Mouse (Mus musculus) testis, adult 2 months (tissue): ENCODE measurements at regions not wholly inside any gene's neighbourhood (a gene's known extent, or its start where the extent isn't known, plus 50 kb on each side); places are given as distances from the start of the nearest gene placed in this dataset.

Experiments used
- H3K27ac ChIP-seq: fragments of 200-500 bp; 2 replicates; pipeline ENCODE4 v1.5.1; 2012; ENCODE audit warnings: low read depth, low read length; ENCODE audit not compliant: control insufficient read depth, insufficient read depth
- H3K27me3 ChIP-seq: fragments of 200-500 bp; 2 replicates; pipeline ENCODE4 v1.6.1; 2012; ENCODE audit warnings: mild to moderate bottlenecking, low read length, moderate library complexity; ENCODE audit not compliant: control insufficient read depth, insufficient read depth
- H3K36me3 ChIP-seq: fragments of 200-500 bp; 2 replicates; pipeline ENCODE4 v1.6.1; 2012; ENCODE audit warnings: mild to moderate bottlenecking, low read length; ENCODE audit not compliant: control insufficient read depth, insufficient read depth
- H3K4me1 ChIP-seq: fragments of 200-500 bp; 2 replicates; pipeline ENCODE4 v1.6.1; 2012; ENCODE audit warnings: low read length; ENCODE audit not compliant: control insufficient read depth, insufficient read depth
- H3K4me3 ChIP-seq: fragments of 200-500 bp; 2 replicates; pipeline ENCODE4 v1.5.1; 2012; ENCODE audit warnings: low read depth, mild to moderate bottlenecking, low read length, moderate library complexity, mixed read lengths; ENCODE audit not compliant: control insufficient read depth
- CTCF ChIP-seq: fragments of 200-500 bp; IDR thresholded peaks from 2 replicates; pipeline ENCODE4 v1.5.1; 2012; ENCODE audit warnings: low read depth, mild to moderate bottlenecking, inconsistent platforms, low read length, moderate library complexity; ENCODE audit not compliant: control insufficient read depth, insufficient read depth, insufficient replicate concordance
- POLR2A ChIP-seq: fragments of 200-500 bp; IDR thresholded peaks from 2 replicates; pipeline ENCODE4 v1.6.1; 2012; ENCODE audit warnings: low read depth, mild to moderate bottlenecking, inconsistent platforms, low read length, moderate library complexity; ENCODE audit not compliant: control insufficient read depth

DNA sequence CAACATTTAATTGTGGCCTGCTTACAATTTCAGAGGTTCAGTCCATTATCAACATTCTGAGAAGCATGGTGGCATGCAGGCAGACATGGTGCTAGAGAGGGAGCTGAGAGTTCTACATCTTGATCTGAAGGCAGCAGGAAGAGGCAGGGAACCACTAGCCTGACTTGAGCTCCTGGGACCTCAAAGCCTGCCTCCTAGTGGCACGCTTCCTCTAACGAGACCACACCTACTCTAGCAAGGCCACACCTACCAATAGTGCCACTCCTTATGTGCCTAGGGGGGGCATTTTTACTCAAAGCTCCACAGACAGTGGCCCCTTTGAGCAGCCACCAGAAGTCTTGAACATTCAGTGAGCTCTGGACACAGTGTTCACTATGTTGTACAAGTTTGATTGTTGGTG, 165.5 kb downstream of the Ackr3 start:
- TF ChIP-seq POLR2A (no peak), CTCF (no peak)
- Histone ChIP-seq H3K4me1 (no peaks in the 10 kb centered on the region), H3K36me3 (no peaks in the 10 kb centered on the region), H3K27ac (no peak overlapping the region), H3K4me3 (no peak overlapping the region), H3K27me3 (no peaks in the 10 kb centered on the region)

DNA sequence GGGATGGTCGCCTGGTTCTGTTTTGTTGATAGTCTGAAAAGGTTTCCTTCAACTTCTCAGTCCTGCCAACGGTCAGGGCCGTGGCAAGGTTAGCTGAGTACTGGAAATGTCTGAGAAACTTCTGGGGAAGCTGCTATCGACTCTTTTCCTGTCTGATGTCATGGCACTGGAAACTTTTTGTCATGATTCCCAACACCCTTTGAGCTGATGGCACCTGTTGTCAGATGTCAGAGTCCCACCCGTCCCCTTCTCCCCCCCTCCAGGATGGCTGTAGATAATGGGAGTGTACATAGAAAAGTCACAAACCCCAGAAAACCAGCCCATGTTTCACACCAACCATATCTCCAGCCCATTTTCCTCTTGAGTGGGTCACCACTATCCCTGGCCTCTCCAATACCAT, 167.0 kb downstream of the Ackr3 start:
- Histone ChIP-seq H3K27me3 (no peaks in the 10 kb centered on the region), H3K36me3 (no peaks in the 10 kb centered on the region), H3K4me3 (no peak overlapping the region), H3K4me1 (no peaks in the 10 kb centered on the region), H3K27ac (no peak overlapping the region)
- TF ChIP-seq CTCF (no peak), POLR2A (no peak)

DNA sequence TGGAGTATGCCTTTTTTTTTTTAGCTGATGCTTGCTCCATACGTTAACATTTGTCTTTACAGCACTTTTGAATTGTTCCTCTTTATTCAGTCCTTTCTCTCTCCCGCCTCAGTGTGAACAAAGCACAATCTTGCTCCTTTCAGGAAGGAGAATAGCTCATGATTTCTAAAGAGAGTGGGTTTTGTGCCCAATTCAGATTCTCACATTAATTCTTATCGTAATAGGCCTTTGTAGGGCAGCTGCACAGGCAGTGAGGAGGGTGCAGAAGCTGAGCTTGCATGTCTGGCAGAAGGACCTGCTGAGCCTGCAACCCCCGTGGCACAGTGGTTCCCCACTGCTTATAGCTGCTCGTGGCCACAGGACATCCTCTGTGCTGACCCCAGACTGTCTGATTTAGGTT, 169.2 kb downstream of the Ackr3 start:
- H3K36me3 ChIP-seq, result no peaks in the 10 kb centered on the region
- no peak overlapping the region for H3K27ac ChIP-seq
- H3K27me3 ChIP-seq, result no peaks in the 10 kb centered on the region
- no peak overlapping the region for H3K4me3 ChIP-seq
- TF ChIP-seq POLR2A (no peak), CTCF (no peak)
- no peaks in the 10 kb centered on the region for H3K4me1 ChIP-seq

DNA sequence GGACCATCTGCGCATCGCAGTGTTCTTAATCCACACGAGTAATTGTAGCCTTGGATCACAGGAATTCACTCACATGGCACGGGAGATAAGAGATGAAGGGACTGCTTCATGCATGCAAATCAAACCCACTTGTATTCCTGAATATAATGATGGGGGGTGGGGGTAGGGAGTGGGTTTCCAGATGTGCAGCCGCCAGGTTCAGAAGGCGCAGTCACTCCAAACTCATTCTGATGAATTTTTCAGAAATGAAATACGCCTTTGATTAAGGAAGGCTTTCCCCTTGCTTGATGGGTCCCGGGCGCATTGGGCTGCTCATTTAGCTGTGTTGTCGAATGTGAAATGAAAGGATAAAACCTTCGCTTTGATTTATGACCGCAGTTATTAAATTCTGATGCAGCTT, 170.7 kb downstream of the Ackr3 start:
- H3K27me3 ChIP-seq, result no peaks in the 10 kb centered on the region
- no peak overlapping the region for H3K4me3 ChIP-seq
- TF ChIP-seq POLR2A, result no peak
- TF ChIP-seq CTCF, result no peak
- no peak overlapping the region for H3K27ac ChIP-seq
- no peaks in the 10 kb centered on the region for H3K36me3 ChIP-seq
- H3K4me1 ChIP-seq, result no peaks in the 10 kb centered on the region

DNA sequence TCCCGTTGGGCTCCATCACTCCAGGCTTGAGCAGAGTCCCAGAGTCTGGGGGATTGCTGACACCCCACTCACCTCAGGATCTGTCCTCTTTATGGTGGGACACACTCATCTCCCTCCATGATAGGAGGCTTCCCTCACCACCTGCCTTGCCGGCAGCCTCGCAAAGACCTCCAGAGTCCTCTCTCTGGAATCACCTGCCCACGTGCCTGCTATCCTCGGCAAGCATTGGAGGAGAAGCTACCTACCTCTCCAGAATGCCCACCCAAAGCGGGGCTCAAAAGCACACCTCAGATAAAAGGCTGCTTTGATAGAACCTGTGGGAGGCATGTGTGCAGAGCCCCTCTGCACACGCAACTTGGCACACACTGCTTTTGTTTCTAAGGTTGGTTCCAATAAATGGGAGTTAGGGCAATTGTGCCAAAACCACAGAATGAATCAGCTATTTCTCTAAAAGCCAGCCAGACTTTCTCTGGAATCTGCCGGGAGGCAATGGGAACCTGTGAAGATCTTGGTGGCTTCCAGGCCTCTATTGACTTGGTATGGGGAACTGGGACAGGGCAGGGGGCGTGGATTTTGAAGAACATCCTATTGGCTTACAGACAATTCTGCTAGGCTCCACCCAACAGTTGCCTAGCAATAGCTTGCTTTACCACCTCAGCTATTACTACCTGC, 176.4 kb downstream of the Ackr3 start:
- Histone ChIP-seq H3K27ac (no peak overlapping the region), H3K4me1 (no peaks in the 10 kb centered on the region), H3K36me3 (no peaks in the 10 kb centered on the region), H3K4me3 (no peak overlapping the region), H3K27me3 (no peaks in the 10 kb centered on the region)
- TF ChIP-seq CTCF (no peak), POLR2A (no peak)

DNA sequence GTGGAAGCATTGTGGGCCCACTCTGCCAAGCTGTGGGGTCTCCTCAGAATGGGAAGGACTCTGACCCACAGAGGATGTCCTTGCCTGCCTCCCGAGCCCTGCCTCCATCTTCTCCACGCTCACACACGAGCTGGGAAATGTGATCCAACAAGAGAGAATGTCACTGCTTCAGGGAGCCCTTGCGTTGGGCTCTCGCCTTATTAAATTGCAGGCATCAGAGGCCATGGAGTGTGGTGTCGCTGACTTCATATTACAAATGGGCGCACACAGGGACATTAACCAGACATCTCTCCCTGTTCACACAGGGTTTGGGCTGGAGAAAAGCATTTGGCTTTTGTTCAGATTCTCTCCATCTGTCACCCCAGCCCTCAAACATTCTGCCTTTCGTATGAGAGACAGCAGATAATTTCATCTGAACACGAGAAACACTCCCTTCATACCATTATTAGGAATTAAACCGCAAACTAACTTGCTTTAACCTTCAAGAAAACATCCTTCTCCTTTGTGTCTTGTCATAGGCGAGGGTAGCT, 179.2 kb downstream of the Ackr3 start:
- no peaks in the 10 kb centered on the region for H3K27me3 ChIP-seq
- TF ChIP-seq CTCF (no peak), POLR2A (no peak)
- no peaks in the 10 kb centered on the region for H3K4me1 ChIP-seq
- H3K27ac ChIP-seq, result no peak overlapping the region
- H3K36me3 ChIP-seq, result no peaks in the 10 kb centered on the region
- no peak overlapping the region for H3K4me3 ChIP-seq

DNA sequence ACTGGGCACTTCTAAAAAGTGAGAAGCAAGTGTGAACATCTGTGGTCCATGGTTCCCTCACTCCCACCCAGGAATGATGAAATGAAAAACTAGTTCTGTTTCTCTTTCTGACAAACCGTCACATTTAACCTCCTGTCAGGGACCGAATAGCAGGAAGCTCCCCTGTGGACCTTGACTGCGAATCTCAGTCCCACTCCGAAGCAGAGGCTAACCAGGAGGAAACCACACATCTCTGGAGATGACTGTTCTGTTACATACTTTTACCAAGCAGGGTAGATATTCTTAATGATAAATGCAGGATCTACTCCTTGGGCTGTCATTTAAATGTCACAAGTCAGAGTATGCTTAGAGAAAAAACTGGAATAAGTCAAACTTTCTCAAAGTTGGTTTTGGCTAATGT, 181.2 kb downstream of the Ackr3 start:
- no peaks in the 10 kb centered on the region for H3K36me3 ChIP-seq
- H3K4me3 ChIP-seq, result no peak overlapping the region
- H3K4me1 ChIP-seq, result no peaks in the 10 kb centered on the region
- H3K27ac ChIP-seq, result no peak overlapping the region
- H3K27me3 ChIP-seq, result no peaks in the 10 kb centered on the region
- TF ChIP-seq CTCF (no peak), POLR2A (no peak)

DNA sequence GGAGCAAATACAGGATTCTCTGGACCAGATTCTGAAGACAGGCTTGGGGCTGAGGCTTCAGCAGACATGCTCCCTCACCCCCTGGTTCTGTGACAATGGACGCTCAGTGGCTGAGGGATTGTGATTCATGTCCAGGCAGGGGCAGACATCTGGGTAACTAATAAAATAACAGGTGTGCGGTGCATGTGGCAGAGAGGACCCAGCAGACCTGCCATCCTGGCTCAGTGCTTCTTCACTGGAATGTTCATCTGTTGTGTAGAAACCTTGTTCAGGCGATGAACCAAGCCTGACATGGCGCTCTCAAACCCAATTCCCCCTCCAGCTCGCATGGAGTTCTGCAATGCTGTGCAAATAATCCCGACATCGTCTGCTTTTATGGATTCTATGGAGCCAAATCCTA, 183.0 kb downstream of the Ackr3 start:
- no peaks in the 10 kb centered on the region for H3K27me3 ChIP-seq
- H3K36me3 ChIP-seq, result no peaks in the 10 kb centered on the region
- TF ChIP-seq POLR2A, result no peak
- no peak for TF ChIP-seq CTCF
- H3K4me3 ChIP-seq, result no peak overlapping the region
- H3K27ac ChIP-seq, result no peak overlapping the region
- no peaks in the 10 kb centered on the region for H3K4me1 ChIP-seq
